Mouse (Mus musculus): ENCODE results near the gene Krtap2-4.
"Not testable (repeated sequence)": the region's sequence is repeated elsewhere in the genome, so short reads cannot be mapped to it uniquely, and the experiment has no call there.

The Krtap2-4 gene

DNA sequence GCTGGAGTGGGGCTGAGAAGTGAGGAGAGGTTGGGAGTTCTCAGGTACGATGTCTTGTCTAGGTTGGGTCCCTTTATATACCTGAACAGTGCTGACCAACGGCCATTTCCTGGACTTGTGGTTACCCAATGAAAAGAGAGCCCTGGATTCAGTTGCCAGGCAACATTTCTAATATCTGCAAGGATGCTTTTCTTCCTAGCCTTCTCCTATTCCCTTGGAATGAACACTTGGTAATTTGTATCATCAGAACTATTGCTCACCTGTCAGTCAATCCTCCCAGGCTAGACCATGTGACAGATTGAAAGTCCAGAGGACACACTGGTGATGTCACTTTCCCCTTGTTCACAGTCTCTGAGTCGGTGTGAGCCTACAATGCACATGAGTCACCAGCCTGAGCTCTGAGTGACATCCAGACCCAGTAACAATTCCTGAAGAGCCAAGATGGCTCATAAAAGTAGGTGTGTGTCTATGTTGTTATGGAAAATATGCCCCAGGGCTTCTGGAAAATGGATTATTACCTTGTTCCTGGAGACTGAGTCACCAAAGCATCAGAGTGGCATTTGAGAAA, at the start of gene Krtap2-4:
TSS of gene Krtap2-4 (minus strand) at position 51 of the 568 bp plus-strand sequence.
- DNase-seq (ENCODE audit: low spot score) = no peak

DNA sequence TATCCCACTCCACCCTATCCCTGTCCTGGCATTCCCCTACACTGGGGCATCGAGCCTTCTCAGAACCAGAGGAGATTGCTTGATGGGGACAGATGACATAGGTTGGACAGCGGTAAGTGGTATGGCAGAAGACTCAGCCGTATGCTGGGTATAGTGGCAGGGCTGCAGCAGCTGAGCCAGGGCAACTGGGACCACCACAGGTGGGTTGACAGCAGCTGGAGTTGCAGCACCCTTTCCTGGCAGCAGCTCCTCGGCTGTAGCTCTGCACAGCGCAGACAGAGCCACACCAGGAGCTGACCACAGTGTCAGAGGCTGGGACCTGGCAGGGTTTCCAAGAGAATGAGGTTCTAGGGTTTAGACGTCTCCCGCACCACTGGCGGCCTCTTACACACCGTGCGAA, 48.2 kb upstream of the Krtap2-4 start:
- no peak for DNase-seq (ENCODE audit: low spot score)

DNA sequence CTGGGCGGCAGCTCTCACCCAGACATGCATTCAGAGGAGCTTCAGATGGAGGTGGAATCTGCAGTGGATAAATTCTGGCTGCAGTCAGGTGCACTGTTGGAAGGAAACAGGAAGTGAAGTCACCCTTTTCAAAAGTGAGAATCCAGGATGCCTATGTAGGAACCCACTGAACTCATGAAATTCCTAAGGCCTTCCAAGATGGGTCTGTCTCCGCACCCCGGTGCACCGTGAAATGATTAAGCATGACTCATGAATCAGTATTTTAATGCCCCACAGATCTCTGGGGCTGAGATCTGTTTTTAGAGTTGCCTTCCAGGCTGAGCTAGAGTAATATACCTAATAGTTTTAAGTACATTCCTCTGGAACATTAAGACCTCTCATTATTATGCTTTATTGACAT, 44.6 kb upstream of the Krtap2-4 start:
- DNase-seq (ENCODE audit: low spot score) = no peak

DNA sequence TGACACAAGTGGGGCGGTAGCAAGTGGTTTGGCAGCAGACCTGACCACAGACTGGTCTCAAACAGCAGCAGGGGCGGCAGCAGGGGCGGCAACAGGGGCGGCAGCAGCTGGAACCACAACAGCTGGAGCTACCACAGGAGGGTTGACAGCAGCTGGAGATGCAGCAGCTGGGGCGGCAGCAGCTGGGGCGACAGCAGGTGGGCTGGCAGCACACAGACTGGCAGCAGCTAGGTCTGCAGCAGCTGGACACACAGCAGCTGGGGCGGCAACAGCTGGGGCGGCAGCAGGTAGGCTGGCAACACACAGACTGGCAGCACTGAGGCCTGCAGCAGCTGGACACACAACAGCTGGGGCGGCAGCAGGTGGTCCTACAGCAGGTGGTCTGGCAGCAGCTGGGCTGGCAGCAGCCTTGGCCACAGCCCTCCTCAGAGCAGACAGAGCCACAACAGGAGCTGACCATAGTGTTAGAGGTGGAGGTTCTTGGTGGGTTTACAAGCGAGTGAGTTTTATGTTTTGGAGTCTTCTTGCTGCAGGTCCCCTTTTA, 43.9 kb upstream of the Krtap2-4 start, which contains the start of gene Gm11563:
TSS of gene Gm11563 (minus strand) at position 494 of the 544 bp plus-strand sequence.
- DNase-seq (ENCODE audit: low spot score) = not testable (repeated sequence)

DNA sequence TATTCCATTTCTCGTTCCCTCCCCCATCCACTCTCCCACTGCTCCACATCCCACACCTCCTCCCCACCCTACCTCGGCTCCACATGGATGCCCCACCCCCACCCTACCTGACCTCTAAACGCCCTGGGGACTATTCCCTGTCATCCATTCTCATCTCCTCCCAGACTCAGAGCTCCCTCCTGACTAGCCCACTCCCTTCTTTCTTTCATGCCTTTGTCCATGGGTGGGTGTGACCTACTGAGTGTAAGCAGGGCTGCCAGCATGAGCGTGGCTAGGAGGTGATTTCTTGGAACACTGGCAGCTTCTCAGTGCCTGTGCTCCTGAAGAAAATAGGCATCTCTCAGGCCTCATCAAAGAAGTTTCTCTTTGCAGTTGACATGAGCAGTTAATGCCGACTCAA, 42.4 kb upstream of the Krtap2-4 start:
- DNase-seq (ENCODE audit: low spot score) = no peak

DNA sequence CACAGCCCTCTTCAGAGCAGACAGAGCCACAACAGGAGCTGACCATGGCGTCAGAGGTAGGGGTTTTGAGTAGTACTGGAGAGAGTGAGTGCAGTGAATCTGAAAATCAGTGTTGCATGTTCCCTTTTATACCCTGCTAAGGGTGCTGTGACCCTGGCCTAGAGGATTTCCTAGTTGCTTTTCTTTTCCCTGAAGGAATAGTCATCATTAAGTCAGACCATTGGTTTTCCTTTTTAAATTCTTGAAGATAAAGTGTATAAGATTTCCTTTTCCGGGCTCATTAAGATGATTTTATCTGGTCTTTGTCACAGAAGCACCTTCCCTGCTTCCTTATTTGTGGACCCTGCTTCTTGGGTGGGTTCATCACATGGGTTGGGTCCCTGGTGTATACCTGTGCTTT, 35.5 kb upstream of the Krtap2-4 start, which contains the start of gene Gm11555:
TSS of gene Gm11555 (minus strand) at position 101 of the 400 bp plus-strand sequence.
- DNase-seq (ENCODE audit: low spot score) = no peak

DNA sequence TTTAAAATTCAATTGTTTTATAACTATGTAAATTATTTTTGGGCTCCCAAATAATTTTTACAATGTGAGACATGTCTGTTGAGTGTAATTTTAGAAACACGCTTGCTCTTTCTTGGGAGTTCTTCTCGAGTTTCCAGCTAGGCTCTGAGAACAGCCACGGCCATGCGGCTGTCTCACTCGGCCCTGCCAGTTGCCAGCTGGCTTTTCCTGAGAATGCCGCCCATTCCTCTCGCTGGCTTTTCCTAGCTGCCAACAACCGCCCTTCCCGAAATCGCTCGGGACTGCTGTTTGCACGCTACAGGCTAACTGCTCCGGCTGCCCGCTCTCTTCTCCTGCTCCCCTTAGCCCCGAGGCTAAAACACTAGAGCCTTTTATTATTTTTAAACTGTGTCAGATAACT, 31.8 kb upstream of the Krtap2-4 start:
- no peak for DNase-seq (ENCODE audit: low spot score)

DNA sequence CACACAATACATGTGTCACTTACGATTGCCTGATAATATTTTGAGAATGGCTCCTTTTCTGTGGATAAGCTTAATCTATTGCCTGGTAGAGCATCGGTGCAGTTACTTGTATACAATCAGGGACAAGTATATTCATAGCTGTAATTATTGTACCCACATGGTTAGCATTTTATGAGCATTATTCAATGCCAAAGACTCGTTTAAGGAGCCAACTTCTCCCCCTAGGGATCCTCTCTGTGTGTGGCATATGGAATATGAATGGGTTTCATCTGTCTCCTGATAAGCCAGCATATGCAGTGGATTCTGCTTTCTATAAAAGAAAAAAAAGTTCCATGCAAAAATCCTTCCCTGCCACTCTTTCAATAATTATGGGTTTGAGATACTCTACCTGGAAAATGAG, 29.7 kb upstream of the Krtap2-4 start:
- no peak for DNase-seq (ENCODE audit: low spot score)

DNA sequence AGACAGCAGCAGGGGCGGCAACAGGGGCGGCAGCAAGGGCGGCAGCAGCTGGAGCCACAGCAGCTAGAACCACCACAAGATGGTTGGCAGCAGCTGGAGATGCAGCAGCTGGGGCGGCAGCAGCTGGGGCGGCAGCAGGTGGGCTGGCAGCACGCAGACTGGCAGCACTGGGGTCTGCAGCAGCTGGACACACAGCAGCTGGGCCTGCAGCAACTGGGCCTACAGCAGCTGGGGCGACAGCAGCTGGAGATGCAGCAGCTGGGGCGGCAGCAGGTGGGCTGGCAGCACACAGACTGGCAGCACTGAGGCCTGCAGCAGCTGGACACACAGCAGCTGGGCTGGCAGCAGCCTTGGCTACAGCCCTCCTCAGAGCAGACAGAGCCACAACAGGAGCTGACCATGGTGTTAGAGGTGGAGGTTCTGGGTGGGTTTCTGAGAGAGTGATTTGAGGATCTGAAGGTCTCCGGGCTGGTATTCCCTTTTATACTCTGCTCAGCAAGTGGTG, 29.0 kb upstream of the Krtap2-4 start, which contains the start of gene Krtap4-7:
TSS of gene Krtap4-7 (minus strand) at position 455 of the 505 bp plus-strand sequence.
- DNase-seq (ENCODE audit: low spot score) = not testable (repeated sequence)

DNA sequence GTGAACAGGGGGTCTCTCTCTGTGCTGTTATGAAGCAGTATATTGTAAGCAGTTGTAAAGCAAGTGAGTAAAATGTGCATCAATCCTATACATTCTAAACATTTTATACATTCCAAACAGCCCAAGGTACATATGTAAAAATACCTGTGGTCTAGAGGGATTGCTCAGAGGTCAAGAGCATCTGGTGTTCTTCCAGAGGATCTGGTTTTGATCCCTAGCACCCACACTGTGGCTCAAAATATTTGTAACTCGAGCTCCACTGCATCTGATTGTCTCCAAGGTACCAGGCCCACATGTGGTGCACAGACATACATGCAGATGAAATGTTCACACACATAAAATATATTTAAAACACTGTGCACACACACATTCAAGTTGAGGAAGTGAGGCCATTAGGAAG, 26.3 kb upstream of the Krtap2-4 start:
- DNase-seq (ENCODE audit: low spot score) = no peak

DNA sequence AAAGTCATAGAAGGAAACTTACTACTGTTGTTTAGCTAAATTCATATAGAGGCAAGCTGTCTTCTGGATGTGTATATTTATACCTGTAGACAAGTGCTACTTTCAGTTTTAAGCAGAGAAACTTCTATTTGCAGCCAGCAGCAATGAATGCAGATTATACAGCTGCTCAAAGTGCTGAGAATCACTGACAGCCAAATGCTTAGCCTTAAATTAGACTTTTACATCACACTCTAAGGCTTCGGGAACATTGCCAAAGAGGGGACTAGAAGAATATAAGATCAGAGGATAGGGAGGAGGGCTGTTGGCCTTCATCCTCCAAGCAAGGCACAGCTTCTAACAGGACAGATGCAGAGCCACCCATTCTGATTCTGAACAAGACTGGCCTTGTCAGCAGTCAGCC, 22.4 kb upstream of the Krtap2-4 start:
- no peak for DNase-seq (ENCODE audit: low spot score)

DNA sequence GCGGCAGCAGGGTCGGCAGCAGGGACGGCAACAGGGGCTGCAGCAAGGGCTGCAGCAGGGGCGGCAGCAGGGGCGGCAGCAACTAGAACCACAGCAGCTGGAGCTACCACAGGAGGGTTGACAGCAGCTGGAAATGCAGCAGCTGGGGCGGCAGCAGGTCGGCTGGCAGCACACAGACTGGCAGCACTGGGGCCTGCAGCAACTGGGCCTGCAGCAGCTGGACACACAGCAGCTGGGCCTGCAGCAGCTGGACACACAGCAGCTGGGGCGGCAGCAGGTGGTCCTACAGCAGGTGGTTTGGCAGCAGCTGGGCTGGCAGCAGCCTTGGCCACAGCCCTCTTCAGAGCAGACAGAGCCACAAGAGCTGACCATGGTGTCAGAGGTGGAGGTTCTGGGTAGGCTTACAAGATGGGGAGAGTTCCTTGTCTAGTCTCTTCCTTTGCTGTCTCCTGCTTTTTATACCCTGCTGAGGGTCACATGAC, 20.0 kb upstream of the Krtap2-4 start, which contains the start of gene Krtap4-2:
TSS of gene Krtap4-2 (minus strand) at position 432 of the 482 bp plus-strand sequence.
- DNase-seq (ENCODE audit: low spot score) = no peak

DNA sequence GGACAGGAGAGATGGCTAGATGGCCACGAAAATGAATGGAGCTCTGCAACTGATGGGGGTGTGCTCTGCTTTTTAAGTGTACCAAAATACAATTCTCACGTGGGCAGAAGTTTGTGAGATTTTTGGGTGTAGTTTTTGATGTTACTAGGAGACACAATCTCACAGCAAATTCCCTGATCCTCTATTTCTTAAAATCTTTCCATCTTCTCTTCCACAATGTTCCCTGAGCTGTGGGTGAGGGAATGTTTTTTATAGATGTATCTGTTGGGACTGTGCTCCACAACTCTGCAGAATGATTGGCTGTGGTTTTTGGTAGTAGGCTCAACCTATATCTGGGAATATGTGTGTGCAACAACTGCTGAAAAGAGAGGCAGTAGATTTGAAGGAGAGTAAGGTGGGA, 18.6 kb upstream of the Krtap2-4 start:
- DNase-seq (ENCODE audit: low spot score) = no peak

DNA sequence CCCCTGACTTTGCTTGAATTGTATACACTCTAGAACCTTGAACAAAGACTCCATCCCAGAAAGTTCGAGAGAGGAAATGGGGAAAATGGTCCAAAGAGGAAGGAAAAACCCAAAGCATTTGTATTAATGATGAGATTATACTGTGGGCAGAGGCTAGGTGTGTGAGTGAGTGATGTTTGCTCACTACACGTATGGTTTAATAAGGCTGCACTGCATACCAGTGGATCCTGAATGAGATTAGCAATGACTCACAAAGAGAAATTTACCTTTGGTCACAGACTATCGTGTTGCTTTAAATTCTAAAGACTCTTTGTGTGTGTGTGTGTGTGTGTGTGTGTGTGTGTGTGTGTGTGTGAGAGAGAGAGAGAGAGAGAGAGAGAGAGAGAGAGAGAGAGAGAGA, 16.2 kb upstream of the Krtap2-4 start:
- DNase-seq (ENCODE audit: low spot score) = no peak

DNA sequence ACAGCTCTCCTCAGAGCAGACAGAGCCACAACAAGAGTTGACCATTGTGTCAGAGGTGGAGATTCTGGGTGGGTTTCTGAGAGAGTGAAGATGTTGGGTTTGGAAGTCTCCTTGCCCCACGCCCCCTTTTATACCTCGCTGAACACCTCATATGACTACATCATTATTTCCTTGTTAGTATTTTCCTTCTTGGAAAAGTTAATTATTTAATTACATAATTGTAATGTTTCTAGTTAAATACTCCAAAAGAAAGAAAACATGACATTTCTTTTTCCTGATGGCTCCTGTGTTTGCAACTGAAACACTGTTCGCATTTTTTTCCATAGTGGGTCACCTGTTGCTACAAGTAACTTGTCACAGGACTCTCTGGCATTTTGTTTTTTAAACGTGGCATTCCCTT, 13.5 kb upstream of the Krtap2-4 start, which contains the start of gene Krtap4-1:
TSS of gene Krtap4-1 (minus strand) at position 101 of the 400 bp plus-strand sequence.
- no peak for DNase-seq (ENCODE audit: low spot score)

DNA sequence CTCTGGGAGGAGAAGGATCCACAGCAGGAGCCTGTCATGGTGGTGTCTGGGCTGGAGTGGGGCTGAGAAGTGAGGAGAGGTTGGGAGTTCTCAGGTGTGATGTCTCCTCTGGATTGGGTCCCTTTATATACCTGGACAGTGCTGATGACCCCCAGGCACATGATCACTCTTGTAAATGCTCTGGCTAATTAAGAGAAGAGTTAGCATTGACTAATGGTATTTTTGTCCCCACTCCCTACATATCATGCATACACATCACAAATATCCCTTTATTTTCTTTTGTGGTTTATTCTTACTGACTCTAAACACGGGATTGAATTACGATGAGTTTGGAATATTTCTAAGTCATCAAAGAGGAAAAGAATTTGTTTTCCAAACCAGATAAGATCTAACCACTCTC, 5.7 kb upstream of the Krtap2-4 start, which contains the start of gene Gm11562:
TSS of gene Gm11562 (minus strand) at position 101 of the 400 bp plus-strand sequence.
- DNase-seq (ENCODE audit: low spot score) = no peak

DNA sequence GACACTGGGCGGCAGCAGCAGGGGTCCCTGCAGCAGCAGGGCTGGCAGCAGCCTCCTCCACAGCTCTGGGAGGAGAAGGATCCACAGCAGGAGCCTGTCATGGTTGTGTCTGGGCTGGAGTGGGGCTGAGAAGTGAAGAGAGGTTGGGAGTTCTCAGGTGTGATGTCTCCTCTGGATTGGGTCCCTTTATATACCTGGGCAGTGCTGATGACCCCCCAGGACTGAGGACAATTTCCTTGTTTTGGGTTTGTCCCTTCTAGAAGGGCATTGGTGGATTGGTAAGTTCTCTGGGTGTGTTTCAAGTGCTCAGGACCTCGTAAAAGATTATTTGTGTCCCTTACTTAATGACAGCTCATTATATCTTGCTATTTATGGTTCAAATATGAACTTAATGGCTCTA, 4.6 kb downstream of the Krtap2-4 start, which contains the start of gene Gm11937:
TSS of gene Gm11937 (minus strand) at position 101 of the 400 bp plus-strand sequence.
- not testable (repeated sequence) for DNase-seq (ENCODE audit: low spot score)

DNA sequence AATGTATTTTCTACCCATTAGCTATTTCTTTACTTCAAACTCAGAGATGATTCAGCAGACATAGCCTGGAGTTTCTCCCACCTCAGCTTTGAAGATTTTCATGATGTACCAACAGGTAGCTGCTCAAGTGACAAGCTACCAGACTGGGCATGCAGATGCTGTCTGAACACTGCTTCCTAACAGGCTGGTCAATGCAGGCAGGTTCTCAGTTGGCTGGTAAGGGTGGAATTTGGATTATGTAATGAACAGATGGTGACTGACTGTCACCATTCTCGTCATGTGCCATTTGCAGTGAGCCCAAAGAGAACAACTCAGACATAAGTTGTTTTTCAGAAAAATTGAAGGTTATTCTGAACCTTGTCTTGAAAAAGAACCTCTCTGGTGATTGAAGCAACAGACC, 5.5 kb downstream of the Krtap2-4 start:
- no peak for DNase-seq (ENCODE audit: low spot score)

DNA sequence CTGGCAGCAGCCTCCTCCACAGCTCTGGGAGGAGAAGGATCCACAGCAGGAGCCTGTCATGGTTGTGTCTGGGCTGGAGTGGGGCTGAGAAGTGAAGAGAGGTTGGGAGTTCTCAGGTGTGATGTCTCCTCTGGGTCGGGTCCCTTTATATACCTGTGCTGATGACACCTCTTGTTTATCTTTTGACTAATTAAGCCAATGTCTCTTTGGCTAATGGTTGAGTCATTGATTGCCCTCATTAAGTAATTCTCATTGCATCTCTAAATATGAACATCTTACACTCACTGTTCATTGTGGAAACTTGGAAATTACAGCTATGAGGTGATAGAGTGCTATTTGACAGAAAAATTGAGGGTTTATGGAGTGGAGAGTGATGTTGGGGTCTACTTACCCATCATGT, 11.4 kb downstream of the Krtap2-4 start, which contains the start of gene Gm11938:
TSS of gene Gm11938 (minus strand) at position 101 of the 400 bp plus-strand sequence.
- not testable (repeated sequence) for DNase-seq (ENCODE audit: low spot score)

DNA sequence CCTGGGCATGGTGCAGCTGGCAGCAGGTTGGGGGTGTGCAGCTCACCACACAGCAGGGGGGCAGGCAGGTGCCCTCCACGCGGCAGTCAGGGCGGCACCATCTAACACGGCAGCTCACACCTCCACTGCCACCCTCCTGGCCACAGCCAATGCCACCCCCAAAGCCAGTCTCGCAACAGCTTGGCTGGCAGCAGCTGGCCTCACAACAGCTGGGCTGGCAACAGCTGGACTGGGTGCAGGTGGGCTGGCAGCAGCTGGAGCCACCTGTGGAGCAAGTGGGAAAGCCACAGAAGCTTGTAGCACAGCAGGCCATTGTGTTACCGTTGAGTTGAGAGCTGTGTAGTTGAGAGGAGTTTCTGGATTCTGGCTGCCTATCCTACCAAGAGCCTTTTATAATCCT, 16.9 kb downstream of the Krtap2-4 start, which contains the start of gene Krtap9-3:
TSS of gene Krtap9-3 (minus strand) at position 364 of the 400 bp plus-strand sequence.
- not testable (repeated sequence) for DNase-seq (ENCODE audit: low spot score)

DNA sequence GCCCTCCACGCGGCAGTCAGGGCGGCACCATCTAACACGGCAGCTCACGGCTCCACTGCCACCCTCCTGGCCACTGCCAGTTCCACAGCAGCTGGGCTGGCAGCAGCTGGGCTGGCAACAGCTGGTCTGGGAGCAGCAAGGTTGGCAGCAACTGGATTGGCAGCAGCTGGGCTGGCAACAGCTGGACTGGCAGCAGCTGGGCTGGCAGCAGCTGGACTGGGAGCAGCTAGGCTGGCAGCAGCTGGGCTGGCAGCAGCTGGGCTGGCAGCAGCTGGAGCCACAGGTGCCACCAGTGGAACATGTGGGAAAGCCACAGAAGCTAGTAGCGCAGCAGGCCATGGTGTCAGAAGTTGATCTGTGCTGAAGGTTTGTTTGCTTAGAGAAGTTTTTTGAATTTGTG, 23.7 kb downstream of the Krtap2-4 start, which contains the start of gene Krtap1-3:
TSS of gene Krtap1-3 (minus strand) at position 359 of the 400 bp plus-strand sequence.
- no peak for DNase-seq (ENCODE audit: low spot score)

DNA sequence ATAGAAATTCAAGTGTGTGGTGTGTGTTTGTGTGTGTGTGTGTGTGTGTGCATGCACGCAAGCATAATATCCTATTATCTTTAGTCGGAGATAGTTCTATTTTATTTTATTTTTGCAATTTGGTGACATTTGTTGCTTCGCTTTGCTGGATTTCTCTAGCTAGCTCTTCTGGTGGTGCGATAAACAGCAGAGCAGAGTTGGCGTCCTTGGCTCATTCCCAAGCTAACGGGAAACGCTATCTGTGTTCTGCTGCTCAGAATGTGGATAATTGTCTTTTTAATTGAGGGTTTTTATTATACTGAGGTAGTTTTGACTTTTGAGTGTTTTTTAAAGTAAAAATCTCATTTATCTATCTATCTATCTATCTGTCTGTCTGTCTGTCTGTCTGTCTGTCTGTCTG, 29.6 kb downstream of the Krtap2-4 start:
- DNase-seq (ENCODE audit: low spot score) = no peak

DNA sequence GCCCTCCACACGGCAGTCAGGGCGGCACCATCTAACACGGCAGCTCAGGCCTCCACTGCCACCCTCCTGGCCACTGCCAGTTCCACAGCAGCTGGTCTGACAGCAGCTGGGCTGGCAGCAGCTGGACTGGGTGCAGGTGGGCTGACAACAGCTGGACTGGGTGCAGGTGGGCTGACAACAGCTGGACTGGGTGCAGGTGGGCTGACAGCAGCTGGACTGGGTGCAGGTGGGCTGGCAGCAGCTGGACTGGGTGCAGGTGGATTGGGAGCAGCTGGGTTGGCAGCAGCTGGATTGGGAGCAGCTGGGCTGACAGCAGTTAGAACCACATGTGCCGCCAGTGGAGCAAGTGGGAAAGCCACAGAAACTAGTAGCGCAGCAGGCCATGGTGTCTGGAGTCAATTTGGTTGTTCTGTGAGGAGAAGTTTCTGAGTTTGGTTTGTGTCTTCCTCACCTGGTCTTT, 31.4 kb downstream of the Krtap2-4 start, which contains the start of gene Krtap1-4:
TSS of gene Krtap1-4 (minus strand) at position 410 of the 460 bp plus-strand sequence.
- no peak for DNase-seq (ENCODE audit: low spot score)
